Mouse (Mus musculus) liver, embryonic 11.5 days (tissue): ENCODE measurements around the gene Ccdc191. TPM values are rescaled to one million over a fixed set of nuclear protein-coding genes. Genes with fewer than 3 reads are reported as not detected.

Experiments
- microRNA-seq: library from miRNA; unstranded; fragments of <30 nt; microRNA quantifications from one replicate; pipeline ENCODE4, GENCODE M21; 2017; ENCODE audit warnings: borderline number of aligned reads
- polyA plus RNA-seq: library from polyadenylated mRNA; unstranded; fragments of >200 nt; fragmentation: Nextera tagmentation; extraction: Ambion mirVana; gene quantifications from 2 replicates; pipeline ENCODE4 v1.2.1, GENCODE M21; 2014

Gene Ccdc191
- polyA plus RNA-seq, 1 experiment from 2014 or later, result 9.4 TPM

Small RNA genes lying within 50 kb of the gene (microRNA-seq; reads per million reads assigned to microRNA genes)
- not detected for gene Mir3470b

Other genes with a start within 250 kb of the Ccdc191 start
- not detected in 2 replicates for gene Tigit, start 225.7 kb upstream of the Ccdc191 start, polyA plus RNA-seq
- gene Drd3, start 135.8 kb upstream of the Ccdc191 start, polyA plus RNA-seq, result not detected in 2 replicates
- 26.5 and 27.7 TPM in 2 replicates for gene Qtrt2, start 37.0 kb downstream of the Ccdc191 start, polyA plus RNA-seq
- 0.88 and 1.4 TPM in 2 replicates for gene Zdhhc23, start 90.0 kb downstream of the Ccdc191 start, polyA plus RNA-seq
- gene Gramd1c, start 173.5 kb downstream of the Ccdc191 start, polyA plus RNA-seq, result 4.6 and 5.5 TPM in 2 replicates
- 49.7 and 53.8 TPM in 2 replicates for gene Atp6v1a, start 249.9 kb downstream of the Ccdc191 start, polyA plus RNA-seq